In the genomic region with DNA sequence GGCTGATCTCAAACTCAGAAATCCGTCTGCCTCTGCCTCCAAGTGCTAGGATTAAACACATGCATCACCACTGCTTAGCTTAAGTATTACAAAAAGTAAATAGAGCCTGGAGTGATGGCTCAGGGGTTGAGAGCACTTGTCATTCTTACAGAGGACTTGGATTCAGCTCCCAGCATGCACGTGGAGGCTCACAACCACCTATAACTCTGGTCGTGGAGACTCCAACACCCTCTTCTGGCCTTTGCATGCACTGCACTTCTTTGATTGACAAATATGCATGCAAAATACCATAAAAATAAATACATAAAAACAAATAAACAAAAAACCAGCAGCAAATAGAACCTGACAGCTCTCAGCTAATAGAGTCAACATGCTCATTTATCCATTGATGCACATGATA, we compare ENCODE assay signal across 12 mouse cellular contexts. TPM values are rescaled to one million over a fixed set of nuclear protein-coding genes. Genes with fewer than 3 reads are reported as not detected.
"Had no signal": no experiment of that assay in that cellular context is flagged by ENCODE, and none has a peak within 500 bp of the region (broad histone marks: within the 10 kb centered on the region; RNA-seq: fewer than 3 reads in every experiment).

No protein-coding gene starts in this region.

- H3K27me3 ChIP-seq: liver, embryonic 15.5 days; lung, embryonic 15.5 days; midbrain, embryonic 13.5 days had no signal

- H3K27ac ChIP-seq: kidney, postnatal 0 days; left cerebral cortex, adult 2 months; limb, embryonic 10.5 days; liver, embryonic 15.5 days; lung, embryonic 15.5 days; midbrain, embryonic 13.5 days had no signal

- ATAC-seq: midbrain, embryonic 13.5 days had no signal

- DNase-seq: kidney, adult 8-10 months; kidney, postnatal 36 days; thymus, adult 18-20 months; thymus, postnatal 14 days had no signal

- H3K4me2 ChIP-seq: liver, embryonic 11.5 days; liver, embryonic 15.5 days; lung, embryonic 15.5 days; midbrain, embryonic 13.5 days had no signal

- H3K36me3 ChIP-seq: limb, embryonic 10.5 days; liver, embryonic 15.5 days; lung, embryonic 15.5 days; midbrain, embryonic 13.5 days had no signal

- H3K4me3 ChIP-seq: left cerebral cortex, adult 2 months; limb, embryonic 10.5 days; liver, embryonic 15.5 days; lung, embryonic 15.5 days; midbrain, embryonic 13.5 days had no signal

- H3K4me1 ChIP-seq: limb, embryonic 10.5 days; liver, embryonic 15.5 days; lung, embryonic 15.5 days; midbrain, embryonic 13.5 days had no signal

- H3K9ac ChIP-seq: liver, embryonic 15.5 days; lung, embryonic 15.5 days; midbrain, embryonic 13.5 days had no signal

- H3K9me3 ChIP-seq: limb, embryonic 10.5 days; liver, embryonic 15.5 days; lung, embryonic 15.5 days; midbrain, embryonic 13.5 days had no signal

RNA-seq across cellular contexts. Expression of a gene that starts 5.3 kb away (rescaled TPM):
- total RNA-seq: left cerebral cortex, adult 2 months had no signal
- polyA plus RNA-seq: neural tube, embryonic 14.5 days had no signal

RNA-seq across cellular contexts. Expression of a gene that starts 8.3 kb away (rescaled TPM):
- polyA plus RNA-seq: limb, embryonic 10.5 days had no signal
